Mouse (Mus musculus) mesoderm, embryonic 11.5 days (tissue): Measurements from ENCODE around the gene Lrrc41.

Experiments used
- DNase-seq: peaks from one replicate; pipeline ENCODE4 v3.0.0-alpha.2; 2012; ENCODE audit warnings: low read depth, low spot score

The Lrrc41 gene

GRCm38 (mm10) chr4:116077240-116078095 is 2.4 kb downstream of the Lrrc41 start:
- no peak for DNase-seq

GRCm38 (mm10) chr4:116088510-116089249 is 13.6 kb downstream of the Lrrc41 start:
- DNase-seq: no peak

- DNase-seq: no peak
Measured at GRCm38 (mm10) chr4:116096291-116096690, 21.2 kb downstream of the Lrrc41 start.

GRCm38 (mm10) chr4:116097211-116097610 is 22.1 kb downstream of the Lrrc41 start:
- no peak for DNase-seq

GRCm38 (mm10) chr4:116100959-116101358 is 25.9 kb downstream of the Lrrc41 start:
- DNase-seq: no peak

GRCm38 (mm10) chr4:116105278-116105677 is 30.2 kb downstream of the Lrrc41 start:
- no peak for DNase-seq

- no peak for DNase-seq
Measured at GRCm38 (mm10) chr4:116110695-116111094, 35.6 kb downstream of the Lrrc41 start.

GRCm38 (mm10) chr4:116111486-116111885 is 36.4 kb downstream of the Lrrc41 start:
- DNase-seq: no peak

GRCm38 (mm10) chr4:116122762-116123161 is 47.7 kb downstream of the Lrrc41 start:
- no peak for DNase-seq

- peak; percentile 96 for DNase-seq
Measured at GRCm38 (mm10) chr4:116123602-116124519, 48.8 kb downstream of the Lrrc41 start, which contains the start of the genes Rad54l and Pomgnt1. TSS of gene Rad54l (minus strand) at chr4:116123690. TSS of gene Pomgnt1 (plus strand) at chr4:116123840.

GRCm38 (mm10) chr4:116125803-116126386 is 50.8 kb downstream of the Lrrc41 start:
- no peak for DNase-seq

- DNase-seq: no peak
Measured at GRCm38 (mm10) chr4:116127956-116128355, 52.9 kb downstream of the Lrrc41 start.

- no peak for DNase-seq
Measured at GRCm38 (mm10) chr4:116133126-116133525, 58.1 kb downstream of the Lrrc41 start.

GRCm38 (mm10) chr4:116134990-116135389 is 59.9 kb downstream of the Lrrc41 start:
- DNase-seq: peak; percentile 50

- no peak for DNase-seq
Measured at GRCm38 (mm10) chr4:116137421-116137996, 62.4 kb downstream of the Lrrc41 start.

GRCm38 (mm10) chr4:116140801-116141574 is 65.9 kb downstream of the Lrrc41 start:
- no peak for DNase-seq

GRCm38 (mm10) chr4:116141736-116142135 is 66.7 kb downstream of the Lrrc41 start:
- DNase-seq: no peak

- DNase-seq: no peak
Measured at GRCm38 (mm10) chr4:116142269-116142668, 67.2 kb downstream of the Lrrc41 start.

- no peak for DNase-seq
Measured at GRCm38 (mm10) chr4:116143317-116143811, 68.3 kb downstream of the Lrrc41 start.
